Mouse (Mus musculus): ENCODE data around the gene Jph3. TPM values are rescaled to one million over a fixed set of nuclear protein-coding genes. Genes with fewer than 3 reads are reported as not detected.

The Jph3 gene
- polyA plus RNA-seq, 1 experiment from 2014 or later, result 0.21 TPM

DNA sequence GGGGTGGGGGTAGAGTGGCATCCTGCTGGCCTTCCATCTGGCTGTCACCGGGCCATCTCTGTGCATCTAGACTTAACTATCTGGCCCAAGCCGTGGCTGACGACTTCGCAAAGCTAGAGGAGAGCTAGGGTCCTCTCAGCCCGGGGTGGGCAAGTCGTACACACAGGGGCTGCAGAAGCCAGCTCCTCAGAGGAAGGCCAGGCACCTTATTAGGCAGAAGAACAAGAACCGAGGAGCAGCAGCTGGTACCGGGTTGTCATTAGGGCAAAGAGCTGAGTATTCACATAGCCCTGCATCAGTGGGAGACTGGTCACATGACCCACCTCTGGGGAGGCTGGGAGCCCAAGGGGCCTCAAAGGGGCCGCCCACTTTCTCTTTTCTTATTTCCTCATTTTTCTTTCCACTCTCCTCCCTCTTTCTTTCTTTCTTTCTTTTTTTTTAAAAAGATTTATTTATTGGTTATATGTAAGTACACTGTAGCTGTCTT is 30.8 kb upstream of the Jph3 start:
- ATAC-seq (replicated peaks; ENCODE audit: insufficient number of reproducible peaks, insufficient read depth, low FRiP score, low read depth), result no peak
- H3K27ac ChIP-seq, result no peak overlapping the region
- H3K9me3 ChIP-seq (replicated peaks), result no peaks in the 10 kb centered on the region

DNA sequence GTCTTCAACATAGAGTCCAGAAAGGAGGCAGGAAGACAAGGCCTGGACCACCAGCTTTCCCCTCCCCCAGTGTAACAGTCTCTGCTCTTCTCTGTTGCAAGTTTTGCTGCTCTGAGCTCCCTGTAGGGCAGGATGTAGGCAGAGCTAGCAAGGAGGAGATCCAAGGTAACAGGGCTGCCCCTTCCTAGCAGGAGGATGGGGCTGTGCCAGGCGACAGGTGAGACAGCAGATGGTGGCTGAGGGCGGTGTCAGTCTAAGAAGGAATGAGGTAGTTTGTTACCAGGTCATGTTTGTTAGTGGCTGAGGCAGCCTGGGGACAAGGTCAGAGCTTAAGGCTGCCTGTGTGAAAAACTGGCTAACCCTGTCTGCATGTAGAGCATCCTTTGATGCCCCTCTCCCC is 29.5 kb upstream of the Jph3 start:
- Histone ChIP-seq H3K9me3 (replicated peaks) (no peaks in the 10 kb centered on the region), H3K27ac (no peak overlapping the region), H3K9ac (no peak overlapping the region), H3K36me3 (no peaks in the 10 kb centered on the region), H3K4me1 (replicated peaks) (peaks cover 9% of the 10 kb centered on the region), H3K4me2 (no peak overlapping the region), H3K4me3 (no peak overlapping the region), H3K27me3 (peaks cover 2% of the 10 kb centered on the region)
- 88% methylated on average over 2 of the region's 2 CpGs for WGBS
- no peak for ATAC-seq (replicated peaks; ENCODE audit: insufficient number of reproducible peaks, insufficient read depth, low FRiP score, low read depth)

More for the DNA sequence above, 30.8 kb upstream of the Jph3 start:
- Histone ChIP-seq H3K4me1 (replicated peaks) (peaks cover 9% of the 10 kb centered on the region), H3K9ac (no peak overlapping the region), H3K4me3 (no peak overlapping the region), H3K4me2 (peak overlapping the region; percentile 43), H3K36me3 (no peaks in the 10 kb centered on the region), H3K27me3 (no peaks in the 10 kb centered on the region; the same call in 1 of the 2 replicates)
- 8% methylated on average over 9 of the region's 9 CpGs for WGBS

DNA sequence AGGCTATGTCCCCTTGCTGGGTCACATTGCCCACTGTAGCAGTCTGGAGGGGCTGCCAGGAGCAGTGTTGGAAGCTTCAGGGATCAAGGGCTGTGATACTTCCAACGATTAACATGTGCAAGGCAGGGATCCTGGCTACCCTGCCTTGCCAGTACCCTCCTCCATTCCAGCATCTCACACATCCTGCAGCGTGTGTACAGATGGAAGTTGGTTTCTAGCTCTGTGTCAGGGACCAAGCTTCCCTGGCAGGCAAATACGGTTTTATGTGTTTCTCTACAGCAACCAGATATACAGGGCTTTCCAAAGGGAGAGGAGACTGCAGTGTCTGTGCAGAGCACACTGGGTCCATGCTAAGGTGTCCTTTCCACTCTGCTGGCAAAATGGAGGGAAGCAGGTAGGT is 24.2 kb upstream of the Jph3 start:
- Histone ChIP-seq H3K4me1 (replicated peaks) (no peaks in the 10 kb centered on the region), H3K9me3 (replicated peaks) (no peaks in the 10 kb centered on the region), H3K4me3 (no peak overlapping the region), H3K36me3 (no peaks in the 10 kb centered on the region), H3K27ac (no peak overlapping the region), H3K27me3 (peaks cover 14% of the 10 kb centered on the region), H3K4me2 (no peak overlapping the region), H3K9ac (no peak overlapping the region)
- WGBS, result 39% methylated on average over 3 of the region's 3 CpGs
- ATAC-seq (replicated peaks; ENCODE audit: insufficient number of reproducible peaks, insufficient read depth, low FRiP score, low read depth), result no peak

DNA sequence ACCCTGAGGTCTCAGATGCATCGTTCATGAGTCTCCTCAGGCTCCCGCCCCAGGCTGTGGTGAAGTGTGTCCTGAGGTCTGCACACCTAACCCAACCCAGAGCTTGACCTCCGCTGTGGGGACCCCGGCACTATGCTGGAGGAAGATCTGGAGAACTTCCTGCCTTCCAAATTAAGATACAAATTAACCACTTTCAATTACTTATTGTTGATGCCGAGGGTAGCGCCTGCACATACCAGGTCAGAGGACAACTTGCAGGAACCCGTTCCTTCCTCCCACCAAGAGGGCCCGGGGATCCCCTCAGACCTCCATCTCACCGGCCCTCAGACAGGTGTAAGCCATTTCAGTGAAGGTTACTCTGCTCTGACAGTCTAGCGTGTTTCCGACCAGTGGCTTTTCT is 22.5 kb upstream of the Jph3 start:
- Histone ChIP-seq H3K36me3 (no peaks in the 10 kb centered on the region), H3K9me3 (replicated peaks) (no peaks in the 10 kb centered on the region), H3K27ac (no peak overlapping the region), H3K27me3 (peaks cover 16% of the 10 kb centered on the region), H3K4me1 (replicated peaks) (no peaks in the 10 kb centered on the region), H3K4me3 (no peak overlapping the region), H3K4me2 (no peak overlapping the region), H3K9ac (no peak overlapping the region)
- no peak for ATAC-seq (replicated peaks; ENCODE audit: insufficient number of reproducible peaks, insufficient read depth, low FRiP score, low read depth)
- 77% methylated on average over 11 of the region's 11 CpGs for WGBS

DNA sequence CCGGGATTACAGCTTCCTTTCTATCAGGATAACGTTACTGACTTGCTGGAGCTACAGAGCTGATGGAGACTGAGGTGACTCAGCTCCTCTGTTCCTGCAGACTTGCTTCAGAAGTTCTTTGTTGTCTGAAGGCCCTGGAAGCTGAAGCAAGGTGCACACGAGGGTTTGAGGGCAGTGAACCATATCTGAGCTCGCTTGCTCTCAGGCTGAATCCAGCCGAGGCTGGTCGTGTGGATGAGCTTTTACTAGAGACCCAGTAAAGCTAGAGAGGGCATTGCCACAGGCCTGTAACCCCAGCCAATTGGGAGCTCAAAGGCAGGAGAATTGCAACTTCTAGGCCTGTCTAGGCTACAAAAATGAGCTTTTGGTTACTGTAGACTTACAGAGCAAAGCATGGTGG is 21.0 kb upstream of the Jph3 start:
- H3K27me3 ChIP-seq, result peaks cover 25% of the 10 kb centered on the region
- 52% methylated on average over 6 of the region's 6 CpGs for WGBS
- ATAC-seq (replicated peaks; ENCODE audit: insufficient number of reproducible peaks, insufficient read depth, low FRiP score, low read depth), result no peak

DNA sequence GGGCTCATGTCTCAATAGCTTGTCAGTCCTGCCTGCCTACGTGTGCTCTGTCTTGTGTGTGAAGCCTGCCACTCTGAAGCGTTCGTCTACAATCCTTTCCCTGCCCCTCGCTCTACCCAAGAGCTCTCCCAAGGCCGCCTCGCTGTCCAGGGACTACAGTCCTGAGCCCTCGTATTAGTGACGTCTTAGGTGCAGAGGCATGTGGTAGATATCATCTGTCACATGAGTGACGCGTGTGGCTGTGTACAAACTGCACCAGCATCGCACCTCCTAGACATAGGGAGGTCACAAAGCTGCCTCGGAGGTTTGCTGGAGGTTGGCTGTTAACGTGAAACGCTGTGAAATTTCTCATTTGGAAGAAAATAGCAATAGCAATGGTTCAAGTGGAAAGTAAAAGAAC is 11.9 kb upstream of the Jph3 start:
- H3K4me3 ChIP-seq, result no peak overlapping the region

More for the DNA sequence above, 21.0 kb upstream of the Jph3 start:
- no peak overlapping the region for H3K9ac ChIP-seq
- H3K36me3 ChIP-seq, result no peaks in the 10 kb centered on the region
- no peak overlapping the region for H3K27ac ChIP-seq
- H3K4me3 ChIP-seq, result no peak overlapping the region
- H3K4me2 ChIP-seq, result no peak overlapping the region
- no peaks in the 10 kb centered on the region for H3K4me1 ChIP-seq (replicated peaks)
- no peaks in the 10 kb centered on the region for H3K9me3 ChIP-seq (replicated peaks)

DNA sequence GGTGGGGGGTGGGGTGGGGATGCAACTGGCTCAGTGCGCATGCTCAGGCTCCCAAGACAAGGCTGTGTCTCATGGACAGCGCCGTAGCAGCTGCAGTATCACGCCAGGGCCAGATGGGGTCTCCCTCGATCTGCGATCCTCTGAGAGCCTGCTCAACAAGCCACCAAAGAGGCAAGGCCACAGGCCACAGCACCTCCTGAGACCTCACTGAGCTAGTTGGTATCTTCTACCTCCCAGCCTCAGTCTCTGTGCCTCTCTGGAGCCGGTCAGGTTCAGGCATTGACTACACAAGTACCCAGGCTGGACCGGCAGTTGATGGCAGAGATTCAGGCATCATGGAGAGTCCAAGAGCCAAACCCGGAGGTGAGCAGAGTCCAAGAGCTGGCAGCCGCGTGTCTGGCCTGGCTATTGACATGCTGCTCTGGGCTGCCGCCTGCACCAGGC is 11.4 kb upstream of the Jph3 start:
- WGBS, result 23% methylated on average over 12 of the region's 12 CpGs
- Histone ChIP-seq H3K4me2 (no peak overlapping the region), H3K4me1 (replicated peaks) (0 out of 2 replicates have a peak, but pooled peaks cover 3% of the 10 kb centered on the region), H3K4me3 (no peak overlapping the region), H3K27me3 (peaks cover 72% of the 10 kb centered on the region), H3K9ac (no peak overlapping the region), H3K36me3 (no peaks in the 10 kb centered on the region), H3K27ac (no peak overlapping the region), H3K9me3 (replicated peaks) (no peaks in the 10 kb centered on the region)
- ATAC-seq (replicated peaks; ENCODE audit: insufficient number of reproducible peaks, insufficient read depth, low FRiP score, low read depth), result peak; percentile 60; the same call in 1 of the 2 replicates

More for the DNA sequence above, 11.9 kb upstream of the Jph3 start:
- no peak overlapping the region for H3K27ac ChIP-seq
- 42% methylated on average over 14 of the region's 14 CpGs for WGBS
- H3K27me3 ChIP-seq, result peaks cover 74% of the 10 kb centered on the region
- ATAC-seq (replicated peaks; ENCODE audit: insufficient number of reproducible peaks, insufficient read depth, low FRiP score, low read depth), result no peak
- H3K36me3 ChIP-seq, result no peaks in the 10 kb centered on the region
- no peak overlapping the region for H3K4me2 ChIP-seq
- H3K9me3 ChIP-seq (replicated peaks), result no peaks in the 10 kb centered on the region
- H3K9ac ChIP-seq, result no peak overlapping the region
- H3K4me1 ChIP-seq (replicated peaks), result 0 out of 2 replicates have a peak, but pooled peaks cover 3% of the 10 kb centered on the region

DNA sequence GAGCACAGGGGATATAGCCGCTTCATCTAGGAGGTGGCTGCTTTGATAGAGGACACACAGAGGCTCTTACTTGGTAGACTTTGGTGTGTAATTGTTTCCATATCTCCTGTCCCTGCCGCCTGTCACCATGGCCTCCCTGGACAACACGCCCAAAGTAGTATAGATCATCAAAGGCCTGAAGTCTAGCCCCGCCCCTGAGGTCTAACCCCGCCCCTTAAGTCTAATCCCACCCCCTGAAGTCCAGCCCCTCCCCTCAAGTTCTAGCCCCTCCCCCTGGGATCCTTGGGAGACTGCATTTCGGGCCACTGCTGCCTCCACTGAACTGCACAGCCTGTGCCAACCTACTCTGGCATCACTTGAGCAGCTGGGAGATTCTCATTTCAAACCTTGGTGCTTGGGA is 10.5 kb upstream of the Jph3 start:
- Histone ChIP-seq H3K9me3 (replicated peaks) (no peaks in the 10 kb centered on the region), H3K4me1 (replicated peaks) (0 out of 2 replicates have a peak, but pooled peaks cover 3% of the 10 kb centered on the region), H3K27me3 (peaks cover 72% of the 10 kb centered on the region), H3K27ac (no peak overlapping the region), H3K9ac (no peak overlapping the region), H3K36me3 (no peaks in the 10 kb centered on the region), H3K4me3 (no peak overlapping the region), H3K4me2 (no peak overlapping the region)
- WGBS, result 45% methylated on average over 6 of the region's 6 CpGs
- no peak for ATAC-seq (replicated peaks; ENCODE audit: insufficient number of reproducible peaks, insufficient read depth, low FRiP score, low read depth)

DNA sequence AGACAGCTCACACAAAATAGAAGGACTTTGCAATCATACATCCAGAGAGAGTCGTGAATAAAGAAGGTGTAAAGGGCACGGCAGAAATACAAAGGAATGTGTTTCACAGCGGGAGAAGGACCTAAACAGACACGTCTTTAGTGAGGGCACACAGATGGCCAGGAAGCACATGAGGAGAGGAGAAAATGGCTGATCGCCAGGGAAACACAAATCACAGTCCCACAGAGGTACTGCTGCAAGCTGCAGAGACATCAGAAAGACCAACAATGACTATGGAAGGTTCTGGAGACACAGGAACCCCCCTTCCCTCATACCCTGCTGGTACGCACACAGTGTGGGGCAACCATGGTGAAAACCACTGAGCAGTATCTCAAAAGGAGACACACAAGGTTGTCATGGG is 8.4 kb upstream of the Jph3 start:
- ATAC-seq (replicated peaks; ENCODE audit: insufficient number of reproducible peaks, insufficient read depth, low FRiP score, low read depth), result no peak
- H3K9ac ChIP-seq, result no peak overlapping the region
- H3K9me3 ChIP-seq (replicated peaks), result no peaks in the 10 kb centered on the region
- no peaks in the 10 kb centered on the region for H3K36me3 ChIP-seq
- 51% methylated on average over 6 of the region's 6 CpGs for WGBS
- no peak overlapping the region for H3K4me2 ChIP-seq
- 0 out of 2 replicates have a peak, but pooled peaks cover 3% of the 10 kb centered on the region for H3K4me1 ChIP-seq (replicated peaks)
- H3K4me3 ChIP-seq, result no peak overlapping the region
- H3K27ac ChIP-seq, result no peak overlapping the region
- H3K27me3 ChIP-seq, result peaks cover 58% of the 10 kb centered on the region

DNA sequence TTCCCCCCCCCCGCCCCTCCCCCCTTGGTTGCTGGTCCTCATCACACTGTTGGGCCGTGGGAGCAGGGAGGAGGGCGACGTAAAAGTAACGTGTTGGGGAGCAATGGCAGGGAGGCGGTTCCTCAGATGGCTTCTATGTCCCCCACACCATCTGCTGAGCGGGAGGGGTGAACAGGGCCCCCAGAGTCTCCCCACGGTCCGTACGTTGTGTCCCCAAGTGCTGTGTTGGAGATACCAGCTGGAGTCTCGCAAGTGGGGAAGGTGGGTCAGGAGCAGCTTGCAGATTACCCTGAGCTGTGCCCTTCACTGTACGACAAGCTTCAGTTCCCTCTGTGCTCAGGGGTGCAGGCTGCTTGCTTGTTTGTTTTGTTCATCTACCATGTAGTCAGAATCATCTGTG is 5.6 kb upstream of the Jph3 start:
- no peak overlapping the region for H3K4me3 ChIP-seq
- no peak overlapping the region for H3K27ac ChIP-seq
- no peaks in the 10 kb centered on the region for H3K36me3 ChIP-seq
- H3K4me2 ChIP-seq, result no peak overlapping the region
- no peak overlapping the region for H3K9ac ChIP-seq
- 69% methylated on average over 12 of the region's 12 CpGs for WGBS
- no peak for ATAC-seq (replicated peaks; ENCODE audit: insufficient number of reproducible peaks, insufficient read depth, low FRiP score, low read depth)
- peaks cover 62% of the 10 kb centered on the region for H3K27me3 ChIP-seq
- H3K9me3 ChIP-seq (replicated peaks), result no peaks in the 10 kb centered on the region
- no peaks in the 10 kb centered on the region for H3K4me1 ChIP-seq (replicated peaks)

DNA sequence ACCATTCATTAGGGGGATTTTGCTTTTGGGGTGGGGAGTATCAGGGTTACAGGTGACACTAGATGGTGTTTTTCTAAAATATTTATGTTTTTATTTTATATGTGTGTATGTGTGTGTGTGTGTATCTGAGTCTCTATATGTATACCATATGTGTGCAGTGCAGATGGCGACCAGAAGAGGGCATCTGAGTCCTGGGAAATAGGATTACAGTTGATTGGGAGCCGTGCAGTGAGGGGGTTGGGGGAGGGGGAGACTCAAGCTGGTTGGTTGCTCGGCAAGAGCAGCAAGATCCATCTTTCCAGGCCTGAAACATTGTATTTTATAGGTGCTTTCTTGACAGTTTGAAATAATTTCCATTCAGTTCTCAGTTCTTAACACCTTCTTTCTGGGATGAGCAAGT is 2.3 kb upstream of the Jph3 start:
- no peak overlapping the region for H3K4me3 ChIP-seq
- no peak for ATAC-seq (replicated peaks; ENCODE audit: insufficient number of reproducible peaks, insufficient read depth, low FRiP score, low read depth)
- H3K36me3 ChIP-seq, result no peaks in the 10 kb centered on the region
- no peak overlapping the region for H3K27ac ChIP-seq
- H3K27me3 ChIP-seq, result peaks cover 76% of the 10 kb centered on the region
- H3K9me3 ChIP-seq (replicated peaks), result no peaks in the 10 kb centered on the region
- no peak overlapping the region for H3K9ac ChIP-seq
- H3K4me1 ChIP-seq (replicated peaks), result peaks cover 13% of the 10 kb centered on the region
- H3K4me2 ChIP-seq, result no peak overlapping the region
- WGBS, result 49% methylated on average over 3 of the region's 3 CpGs

DNA sequence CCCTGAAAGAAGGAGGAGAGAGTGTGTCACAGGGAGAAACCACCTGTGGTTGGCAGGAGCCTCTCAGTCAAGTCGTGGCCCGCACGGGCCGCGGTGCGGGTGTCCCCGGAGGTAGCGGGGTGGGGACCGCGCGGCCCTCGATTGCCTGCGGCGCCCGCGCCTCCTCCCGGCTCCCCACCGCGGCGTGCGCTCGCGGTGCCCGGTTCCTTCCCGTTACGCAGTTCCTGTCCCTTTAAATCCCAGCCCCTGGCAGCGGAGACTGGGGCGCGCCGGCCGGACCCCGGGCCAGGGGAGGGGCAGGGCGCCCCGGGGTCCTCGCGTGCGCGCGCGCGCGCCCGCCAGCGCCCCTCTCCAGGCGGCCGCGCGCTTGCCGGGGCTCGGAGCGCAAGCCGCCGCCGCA is 331 bp downstream of the Jph3 start:
- Histone ChIP-seq H3K36me3 (no peaks in the 10 kb centered on the region), H3K27ac (no peak overlapping the region), H3K27me3 (peaks cover 80% of the 10 kb centered on the region), H3K9ac (no peak overlapping the region), H3K4me1 (replicated peaks) (peaks cover 13% of the 10 kb centered on the region), H3K9me3 (replicated peaks) (no peaks in the 10 kb centered on the region), H3K4me3 (peak overlapping the region; percentile 50), H3K4me2 (peak overlapping the region; percentile 86)
- under 1% methylated on average over 53 of the region's 54 CpGs for WGBS
- ATAC-seq (replicated peaks; ENCODE audit: insufficient number of reproducible peaks, insufficient read depth, low FRiP score, low read depth), result no peak
